Mouse (Mus musculus): Measurements from ENCODE around the gene Cyp2c40. TPM values are rescaled to one million over a fixed set of nuclear protein-coding genes. Genes with fewer than 3 reads are reported as not detected.

The Cyp2c40 gene
- polyA plus RNA-seq, 1 experiment from 2014 or later, result not detected

Other genes starting within 250 kb of the Cyp2c40 start
- gene Cyp2c67, start 163.8 kb downstream of the Cyp2c40 start, polyA plus RNA-seq (2014; fragmentation: Nextera tagmentation; extraction: Ambion mirVana), result not detected in 2 replicates
- gene Cyp2c68, start 71.8 kb downstream of the Cyp2c40 start, polyA plus RNA-seq (2014; fragmentation: Nextera tagmentation; extraction: Ambion mirVana), result 0.11 TPM in 1 of 2 replicates, not detected in the other
- gene Cyp2c69, start 74.0 kb upstream of the Cyp2c40 start, polyA plus RNA-seq (2014; fragmentation: Nextera tagmentation; extraction: Ambion mirVana), result not detected in 2 replicates
- not detected in 2 replicates for gene Cyp2c37, start 179.6 kb upstream of the Cyp2c40 start, polyA plus RNA-seq (2014; fragmentation: Nextera tagmentation; extraction: Ambion mirVana)